11 mouse cellular contexts compared by ENCODE assay signal in genomic region chr1:70270139-70270538, GRCm38 (mm10).
A peak's percentile ranks its signal among the peaks of the same experiment; 100 is the strongest.
DNase-seq lines count a peak whose midpoint lies in the region; ATAC-seq and TF ChIP-seq lines count a peak whose summit lies in the region.
"Had no signal": no experiment of that assay in that cellular context is flagged by ENCODE, and none has a peak within 500 bp of the region (broad histone marks: within the 10 kb centered on the region; RNA-seq: fewer than 3 reads in every experiment).

No protein-coding gene starts in this region.

- no peak overlapping the region for H3K9ac ChIP-seq in liver, adult 2 months (ENCODE audit: low read depth, low read length)
- H3K9ac ChIP-seq in liver, embryonic 11.5 days (ENCODE audit: low read depth, low read length) = no peak overlapping the region
- no peak overlapping the region for H3K9ac ChIP-seq in neural tube, embryonic 15.5 days (replicated peaks)
- H3K9ac ChIP-seq: heart, embryonic 13.5 days; liver, embryonic 13.5 days had no signal

- peak; percentile 48 for TF ChIP-seq CTCF in gastrocnemius, adult 2 months (IDR thresholded peaks at IDR 0.05)
- TF ChIP-seq CTCF in liver, adult 2 months (IDR thresholded peaks at IDR 0.05; ENCODE audit: low read depth, low read length) = no peak

- H3K4me1 ChIP-seq in liver, adult 2 months (ENCODE audit: control insufficient read depth, insufficient read depth, low read length) = no peaks in the 10 kb centered on the region
- no peaks in the 10 kb centered on the region for H3K4me1 ChIP-seq in liver, embryonic 11.5 days (replicated peaks; ENCODE audit: control insufficient read depth, insufficient read depth, low read length)
- H3K4me1 ChIP-seq in neural tube, embryonic 15.5 days = no peaks in the 10 kb centered on the region
- H3K4me1 ChIP-seq: heart, embryonic 13.5 days; liver, embryonic 13.5 days had no signal

- ATAC-seq in liver, embryonic 11.5 days (replicated peaks; ENCODE audit: low FRiP score) = no peak
- no peak for ATAC-seq in neural tube, embryonic 15.5 days (ENCODE audit: low FRiP score)

- H3K36me3 ChIP-seq in liver, adult 2 months (ENCODE audit: control insufficient read depth, insufficient read depth, low read length) = no peaks in the 10 kb centered on the region
- no peaks in the 10 kb centered on the region for H3K36me3 ChIP-seq in liver, embryonic 11.5 days (ENCODE audit: control insufficient read depth, insufficient read depth, low read length)
- no peaks in the 10 kb centered on the region for H3K36me3 ChIP-seq in neural tube, embryonic 15.5 days
- H3K36me3 ChIP-seq: heart, embryonic 13.5 days; liver, embryonic 13.5 days had no signal

- no peak overlapping the region for H3K27ac ChIP-seq in gastrocnemius, adult 2 months
- H3K27ac ChIP-seq in liver, adult 2 months (replicated peaks; ENCODE audit: insufficient read depth, low read depth, low read length) = no peak overlapping the region
- no peak overlapping the region for H3K27ac ChIP-seq in liver, embryonic 11.5 days (ENCODE audit: low read depth, low read length)
- H3K27ac ChIP-seq in neural tube, embryonic 15.5 days (replicated peaks) = no peak overlapping the region
- H3K27ac ChIP-seq: heart, embryonic 13.5 days; liver, embryonic 13.5 days had no signal

- 14% methylated on average over 8 of the region's 8 CpGs for WGBS in liver, adult 2 months
- 12% methylated on average over 8 of the region's 8 CpGs for WGBS in liver, embryonic 11.5 days
- WGBS in neural tube, embryonic 15.5 days = 22% methylated on average over 8 of the region's 8 CpGs

- intact Hi-C loops in gastrocnemius, adult 2 months (cut with DNase I) = no loop called here

- DNase-seq in gastrocnemius, adult 2 months = no peak
- no peak for DNase-seq in gastrocnemius, adult 8-10 months (ENCODE audit: low spot score in 2 of 2)
- DNase-seq in liver, adult 2 months (ENCODE audit: extremely low read depth, low read depth, low spot score) = peak; percentile 12
- DNase-seq in liver, embryonic 11.5 days (ENCODE audit: low spot score) = no peak
- DNase-seq in c-Kit-negative CD71-positive TER-119-positive erythroid progenitor cells, embryonic 14.5 days (ENCODE audit: low read depth, low spot score) = peak; percentile 1
- peak; percentile 36 for DNase-seq in retina, postnatal 1 day
- no peak for DNase-seq in adrenal gland, adult 2 months
- DNase-seq: liver, embryonic 13.5 days; right cerebral cortex, adult 18-20 months had no signal

- TF ChIP-seq POLR2A in liver, adult 2 months (IDR thresholded peaks at IDR 0.05; ENCODE audit: extremely low read depth, insufficient read depth, low read length) = no peak

- no peak overlapping the region for H3K4me2 ChIP-seq in liver, embryonic 11.5 days
- no peak overlapping the region for H3K4me2 ChIP-seq in neural tube, embryonic 15.5 days
- H3K4me2 ChIP-seq: heart, embryonic 13.5 days; liver, embryonic 13.5 days had no signal

- H3K79me2 ChIP-seq in liver, adult 2 months (ENCODE audit: control insufficient read depth, insufficient read depth, low read length) = no peaks in the 10 kb centered on the region

- H3K4me3 ChIP-seq in gastrocnemius, adult 2 months = no peak overlapping the region
- H3K4me3 ChIP-seq in liver, adult 2 months (ENCODE audit: insufficient read depth, low read depth, low read length) = no peak overlapping the region
- H3K4me3 ChIP-seq in liver, embryonic 11.5 days (ENCODE audit: low read depth, low read length) = no peak overlapping the region
- no peak overlapping the region for H3K4me3 ChIP-seq in neural tube, embryonic 15.5 days (replicated peaks)
- H3K4me3 ChIP-seq: heart, embryonic 13.5 days; liver, embryonic 13.5 days had no signal

- H3K9me3 ChIP-seq in liver, embryonic 11.5 days (ENCODE audit: control insufficient read depth, low read length) = no peaks in the 10 kb centered on the region
- no peaks in the 10 kb centered on the region for H3K9me3 ChIP-seq in neural tube, embryonic 15.5 days (replicated peaks)
- H3K9me3 ChIP-seq: heart, embryonic 13.5 days; liver, embryonic 13.5 days had no signal

- 0 out of 2 replicates have a peak, but pooled peaks cover 3% of the 10 kb centered on the region for H3K27me3 ChIP-seq in liver, adult 2 months (ENCODE audit: control insufficient read depth, insufficient read depth, low read length)
- no peaks in the 10 kb centered on the region for H3K27me3 ChIP-seq in liver, embryonic 11.5 days (replicated peaks; ENCODE audit: control insufficient read depth, insufficient read depth, low read length)
- no peaks in the 10 kb centered on the region for H3K27me3 ChIP-seq in neural tube, embryonic 15.5 days (replicated peaks)
- H3K27me3 ChIP-seq: heart, embryonic 13.5 days; liver, embryonic 13.5 days had no signal

Comparison
In these comparisons a context has a peak if more than half of its experiments do, and no peak if none do; other contexts are left out.
1. DNase-seq: peak in liver, adult 2 months (single experiment), c-Kit-negative CD71-positive TER-119-positive erythroid progenitor cells, embryonic 14.5 days (single experiment) and retina, postnatal 1 day (single experiment); none in gastrocnemius, adult 2 months (single experiment), gastrocnemius, adult 8-10 months (0 of 2), liver, embryonic 11.5 days (single experiment) and adrenal gland, adult 2 months (single experiment).